Mouse (Mus musculus) kidney, postnatal 0 days (tissue): ENCODE measurements around the gene Cd83. TPM values are rescaled to one million over a fixed set of nuclear protein-coding genes. Genes with fewer than 3 reads are reported as not detected.

Experiments used
- ATAC-seq: fragments of 200-750 bp; cut with Nextera tagmentation; replicated peaks from 2 replicates; pipeline ENCODE4 v1.8.0; 2017; ENCODE audit warnings: low read depth, moderate number of reproducible peaks, moderate TSS enrichment, moderate library complexity; ENCODE audit not compliant: low FRiP score
- DNase-seq: peaks from one replicate; pipeline ENCODE4 v3.0.0-alpha.2; 2016; ENCODE audit warnings: low spot score
- H3K27ac ChIP-seq: fragments of 300-500 bp; sonication (generic); 2 replicates; pipeline ENCODE4 v1.5.1; 2014; ENCODE audit warnings: mild to moderate bottlenecking
- H3K27me3 ChIP-seq: fragments of 300-500 bp; sonication (generic); 2 replicates; pipeline ENCODE4 v1.6.1; 2014; ENCODE audit warnings: low read length, mixed read lengths; ENCODE audit not compliant: insufficient read depth
- H3K36me3 ChIP-seq: fragments of 300-500 bp; sonication (generic); 2 replicates; pipeline ENCODE4 v1.6.1; 2014; ENCODE audit warnings: low read length, mixed read lengths; ENCODE audit not compliant: insufficient read depth
- H3K4me1 ChIP-seq: fragments of 300-500 bp; sonication (generic); replicated peaks from 2 replicates; pipeline ENCODE4 v1.6.1; 2014; ENCODE audit warnings: antibody characterized with exemption, low read length, mixed read lengths; ENCODE audit not compliant: insufficient read depth
- H3K4me2 ChIP-seq: fragments of 300-500 bp; sonication (generic); 2 replicates; pipeline ENCODE4 v1.6.1; 2014; ENCODE audit warnings: mild to moderate bottlenecking, low read length, moderate library complexity, mixed read lengths
- H3K4me3 ChIP-seq: fragments of 300-500 bp; sonication (generic); replicated peaks from 2 replicates; pipeline ENCODE4 v1.5.1; 2014; ENCODE audit warnings: low read depth, low read length
- H3K9ac ChIP-seq: fragments of 300-500 bp; sonication (generic); 2 replicates; pipeline ENCODE4 v1.6.1; 2014; ENCODE audit warnings: low read depth, low read length
- H3K9me3 ChIP-seq: fragments of 300-500 bp; sonication (generic); replicated peaks from 2 replicates; pipeline ENCODE4 v1.6.1; 2016; ENCODE audit warnings: low read length, inconsistent platforms, mixed read lengths
- CTCF ChIP-seq: IDR thresholded peaks from 2 replicates; pipeline ENCODE4 v1.5.1; 2016; ENCODE audit warnings: antibody characterized with exemption, low read depth, mild to moderate bottlenecking, moderate library complexity
- WGBS: fragments of 180-500 bp; shearing (Covaris S2); extraction: QIAGEN DNeasy Blood & Tissue Kit; methylation state at CpG from one replicate; pipeline ENCODE4 v1.1.7; 2014; 5-methylcytosine and 5-hydroxymethylcytosine counted together
- polyA plus RNA-seq: library from polyadenylated mRNA; unstranded; fragments of >200 nt; fragmentation: Nextera tagmentation; extraction: Ambion mirVana; gene quantifications from 2 replicates; pipeline ENCODE4 v1.2.1, GENCODE M21; 2015

The Cd83 gene
- 35.8 and 40.6 TPM in 2 replicates for polyA plus RNA-seq

GRCm38 (mm10) chr13:43784725-43785711 lies at the start of gene Cd83:
Gene Cd83 (plus strand): TSS chr13:43784775.
- ATAC-seq (peak; percentile 64), DNase-seq (peak; percentile 87)
- Histone ChIP-seq H3K27me3 (peaks cover 3% of the 10 kb centered on the region; the same call in 1 of the 2 replicates), H3K4me3 (peak within 1 kb of the TSS; percentile 41), H3K9me3 (no peaks in the 10 kb centered on the region), H3K4me2 (peak within 1 kb of the TSS; percentile 93), H3K9ac (peak within 1 kb of the TSS; percentile 53), H3K36me3 (no peaks in the 10 kb centered on the region), H3K27ac (peak within 1 kb of the TSS; percentile 47), H3K4me1 (peaks cover 22% of the 10 kb centered on the region; the same call in 1 of the 2 replicates)
- WGBS, result 2% methylated on average over 72 of the region's 73 CpGs
- no peak for TF ChIP-seq CTCF

GRCm38 (mm10) chr13:43739598-43740275 lies 44.8 kb upstream of the Cd83 start:
- Histone ChIP-seq H3K27ac (no peak overlapping the region), H3K9ac (no peak overlapping the region)

GRCm38 (mm10) chr13:43740276-43740608 lies 44.3 kb upstream of the Cd83 start:
- H3K4me3 ChIP-seq, result no peak overlapping the region
- no peak overlapping the region for H3K27ac ChIP-seq
- H3K9me3 ChIP-seq, result no peaks in the 10 kb centered on the region
- no peaks in the 10 kb centered on the region for H3K4me1 ChIP-seq
- H3K36me3 ChIP-seq, result no peaks in the 10 kb centered on the region
- no peak overlapping the region for H3K9ac ChIP-seq
- H3K27me3 ChIP-seq, result no peaks in the 10 kb centered on the region
- no peak for ATAC-seq
- no peak for TF ChIP-seq CTCF
- no peak for DNase-seq
- H3K4me2 ChIP-seq, result no peak overlapping the region
- WGBS, result 74% methylated on average over 7 of the region's 7 CpGs

More at GRCm38 (mm10) chr13:43739598-43740275, 44.8 kb upstream of the Cd83 start:
- Histone ChIP-seq H3K4me2 (no peak overlapping the region), H3K9me3 (no peaks in the 10 kb centered on the region), H3K27me3 (no peaks in the 10 kb centered on the region), H3K4me3 (no peak overlapping the region), H3K36me3 (no peaks in the 10 kb centered on the region), H3K4me1 (no peaks in the 10 kb centered on the region)
- WGBS, result 29% methylated on average over 15 of the region's 15 CpGs
- peak; percentile 93 for DNase-seq
- peak; percentile 96 for TF ChIP-seq CTCF
- peak; percentile 63 for ATAC-seq

- Histone ChIP-seq H3K9me3 (no peaks in the 10 kb centered on the region), H3K4me3 (no peak overlapping the region), H3K36me3 (no peaks in the 10 kb centered on the region), H3K27ac (no peak overlapping the region), H3K4me1 (no peaks in the 10 kb centered on the region), H3K4me2 (no peak overlapping the region), H3K9ac (no peak overlapping the region), H3K27me3 (no peaks in the 10 kb centered on the region)
- DNase-seq, result no peak
- peak; percentile 18; the same call in 1 of the 2 replicates for TF ChIP-seq CTCF
- 67% methylated on average over 3 of the region's 3 CpGs for WGBS
- ATAC-seq, result no peak
These were observed 41.9 kb upstream of the Cd83 start for GRCm38 (mm10) chr13:43742677-43743076.

GRCm38 (mm10) chr13:43744259-43744658 lies 40.3 kb upstream of the Cd83 start:
- ATAC-seq, result no peak
- H3K4me1 ChIP-seq, result no peaks in the 10 kb centered on the region
- H3K4me3 ChIP-seq, result no peak overlapping the region
- H3K9me3 ChIP-seq, result no peaks in the 10 kb centered on the region
- H3K4me2 ChIP-seq, result no peak overlapping the region
- WGBS, result 83% methylated on average over 7 of the region's 7 CpGs
- H3K27ac ChIP-seq, result no peak overlapping the region
- H3K9ac ChIP-seq, result no peak overlapping the region
- H3K36me3 ChIP-seq, result no peaks in the 10 kb centered on the region
- no peaks in the 10 kb centered on the region for H3K27me3 ChIP-seq
- no peak for DNase-seq
- no peak for TF ChIP-seq CTCF

- Histone ChIP-seq H3K27ac (no peak overlapping the region), H3K9ac (no peak overlapping the region), H3K4me1 (0 out of 2 replicates have a peak, but pooled peaks cover 3% of the 10 kb centered on the region), H3K36me3 (no peaks in the 10 kb centered on the region), H3K27me3 (no peaks in the 10 kb centered on the region), H3K4me2 (no peak overlapping the region), H3K4me3 (no peak overlapping the region), H3K9me3 (no peaks in the 10 kb centered on the region)
- TF ChIP-seq CTCF, result peak; percentile 67
- WGBS, result 56% methylated on average over 3 of the region's 3 CpGs
- DNase-seq (peak; percentile 50), ATAC-seq (no peak)
These were observed 34.3 kb upstream of the Cd83 start for GRCm38 (mm10) chr13:43750301-43750700.
